Mouse (Mus musculus) forebrain, embryonic 12.5 days (tissue): ENCODE measurements around the gene Dgkq. TPM values are rescaled to one million over a fixed set of nuclear protein-coding genes. Genes with fewer than 3 reads are reported as not detected.
A peak's percentile ranks its signal among the peaks of the same experiment; 100 is the strongest.
"Not testable (repeated sequence)": the region's sequence is repeated elsewhere in the genome, so short reads cannot be mapped to it uniquely, and the experiment has no call there.

Experiments
- ATAC-seq: fragments of 200-750 bp; cut with Nextera tagmentation; 2 replicates; pipeline ENCODE4 v1.8.0; 2017; ENCODE audit warnings: moderate TSS enrichment; ENCODE audit not compliant: low FRiP score
- H3K27ac ChIP-seq: fragments of 300-500 bp; sonication (generic); 2 replicates; pipeline ENCODE4 v1.5.1; 2016; ENCODE audit warnings: mild to moderate bottlenecking
- H3K27me3 ChIP-seq: fragments of 300-500 bp; sonication (generic); 2 replicates; pipeline ENCODE4 v1.6.1; 2016; ENCODE audit warnings: mild to moderate bottlenecking
- H3K36me3 ChIP-seq: fragments of 300-500 bp; sonication (generic); replicated peaks from 2 replicates; pipeline ENCODE4 v1.6.1; 2016; ENCODE audit warnings: mild to moderate bottlenecking
- H3K4me1 ChIP-seq: fragments of 300-500 bp; sonication (generic); 2 replicates; pipeline ENCODE4 v1.6.1; 2016
- H3K4me2 ChIP-seq: fragments of 300-500 bp; sonication (generic); 2 replicates; pipeline ENCODE4 v1.6.1; 2016; ENCODE audit warnings: mild to moderate bottlenecking, moderate library complexity
- H3K4me3 ChIP-seq: fragments of 300-500 bp; sonication (generic); replicated peaks from 2 replicates; pipeline ENCODE4 v1.5.1; 2016; ENCODE audit warnings: mild to moderate bottlenecking
- H3K9ac ChIP-seq: fragments of 300-500 bp; sonication (generic); 2 replicates; pipeline ENCODE4 v1.6.1; 2016; ENCODE audit warnings: mild to moderate bottlenecking
- H3K9me3 ChIP-seq: fragments of 300-500 bp; sonication (generic); 2 replicates; pipeline ENCODE4 v1.6.1; 2016
- WGBS: fragments of 180-500 bp; shearing (Covaris S2); methylation state at CpG from one replicate; pipeline ENCODE4 v1.1.7; 2016; 5-methylcytosine and 5-hydroxymethylcytosine counted together
- polyA plus RNA-seq: library from polyadenylated mRNA; unstranded; fragments of >200 nt; fragmentation: Nextera tagmentation; extraction: Ambion mirVana; gene quantifications from 2 replicates; pipeline ENCODE4 v1.2.1, GENCODE M21; 2016

Gene Dgkq
- polyA plus RNA-seq, 1 experiment from 2014 or later = 20.7 TPM

DNA sequence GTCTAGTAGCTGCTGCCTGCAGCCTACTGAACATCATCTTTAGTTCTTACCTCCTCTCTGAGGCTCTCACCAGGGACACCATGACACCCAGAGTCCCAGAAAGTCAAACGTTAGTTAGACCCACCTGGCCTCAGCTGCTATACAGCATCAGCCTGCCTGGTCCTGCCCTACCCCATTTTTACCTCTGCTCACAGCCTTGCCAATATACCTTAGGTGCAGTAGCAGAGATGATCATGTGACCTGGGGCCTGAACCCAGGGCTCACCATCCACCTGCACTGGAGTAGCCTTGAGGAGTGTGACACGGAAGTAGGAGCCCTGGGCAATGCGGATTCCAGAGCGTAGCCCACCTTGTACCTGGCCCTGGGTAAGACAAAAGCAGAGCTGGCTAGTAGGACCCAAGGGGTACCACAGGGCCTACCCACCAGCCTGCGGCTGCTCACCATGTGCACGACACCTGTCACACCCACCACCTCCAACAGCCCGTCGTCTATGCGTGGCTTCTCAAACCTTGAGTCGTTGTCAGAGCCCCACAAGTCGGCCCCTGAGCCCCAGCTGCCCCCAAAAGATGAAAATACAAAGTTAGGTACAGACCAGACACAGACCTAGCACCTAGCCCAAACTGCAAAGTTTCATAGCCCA is 20.4 kb downstream of the Dgkq start:
- ATAC-seq = no peak
- Histone ChIP-seq H3K27me3 (no peaks in the 10 kb centered on the region), H3K27ac (no peak overlapping the region), H3K4me2 (no peak overlapping the region), H3K36me3 (peaks cover 79% of the 10 kb centered on the region), H3K9me3 (no peaks in the 10 kb centered on the region), H3K9ac (no peak overlapping the region), H3K4me1 (no peaks in the 10 kb centered on the region), H3K4me3 (no peak overlapping the region)
- WGBS = 89% methylated on average over 11 of the region's 11 CpGs

DNA sequence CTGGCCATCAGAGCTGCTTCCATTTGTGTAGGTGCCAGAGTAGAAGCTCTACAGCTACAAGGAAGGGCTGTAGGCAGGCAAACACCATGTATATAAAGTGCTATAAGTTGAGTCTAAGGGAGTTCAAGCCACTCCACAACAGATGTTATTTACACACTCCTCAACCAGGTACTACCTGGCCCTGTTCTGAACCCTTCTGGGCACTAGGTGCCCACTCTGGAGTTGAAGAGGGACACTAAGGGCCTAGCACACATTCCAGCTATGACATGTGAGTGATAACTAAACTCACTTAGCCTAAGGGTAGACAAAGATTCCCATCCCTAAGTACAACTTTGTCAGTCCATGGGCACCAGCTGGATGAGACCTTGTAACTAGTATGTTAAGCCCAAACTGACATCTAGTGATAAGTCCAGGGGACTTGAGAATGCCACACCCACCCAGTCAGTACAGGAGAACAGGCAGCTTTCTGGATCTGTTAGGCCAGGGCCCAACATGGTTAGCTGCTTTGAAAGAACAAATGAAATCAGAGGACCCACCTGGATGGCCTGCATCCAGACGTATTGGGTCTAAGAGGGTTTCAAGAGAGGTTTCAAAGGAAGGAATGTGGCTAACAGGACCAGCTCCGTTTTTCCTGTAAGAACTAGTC is 21.5 kb downstream of the Dgkq start:
- no peak overlapping the region for H3K4me3 ChIP-seq
- WGBS = 87% methylated on average over 2 of the region's 2 CpGs
- H3K4me2 ChIP-seq = no peak overlapping the region
- no peak overlapping the region for H3K27ac ChIP-seq
- no peaks in the 10 kb centered on the region for H3K27me3 ChIP-seq
- H3K9me3 ChIP-seq = no peaks in the 10 kb centered on the region
- no peak overlapping the region for H3K9ac ChIP-seq
- no peak for ATAC-seq
- peaks cover 72% of the 10 kb centered on the region for H3K36me3 ChIP-seq
- no peaks in the 10 kb centered on the region for H3K4me1 ChIP-seq

DNA sequence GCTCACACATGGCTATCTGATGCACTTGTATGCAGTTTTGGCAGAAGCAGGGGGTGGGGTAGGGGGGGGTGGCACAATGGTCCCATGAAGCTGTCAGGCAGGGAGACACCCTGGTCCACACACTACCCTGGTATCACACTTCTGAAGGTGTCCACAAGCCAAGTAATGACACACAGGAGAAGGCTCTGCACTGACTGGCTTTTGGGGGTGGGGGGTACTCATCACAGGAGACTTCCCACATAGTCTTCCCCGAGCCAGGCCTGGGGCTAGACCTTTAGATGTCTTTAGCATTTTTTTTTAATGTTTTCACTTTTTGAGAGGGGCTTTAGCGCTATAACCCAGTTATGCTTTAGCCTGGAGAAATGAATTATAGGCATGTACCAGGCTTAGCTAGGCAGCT is 22.2 kb downstream of the Dgkq start:
- H3K9ac ChIP-seq = no peak overlapping the region
- H3K4me2 ChIP-seq = no peak overlapping the region
- H3K36me3 ChIP-seq = peaks cover 65% of the 10 kb centered on the region
- H3K9me3 ChIP-seq = no peaks in the 10 kb centered on the region
- 84% methylated on average over 2 of the region's 2 CpGs for WGBS
- H3K27me3 ChIP-seq = no peaks in the 10 kb centered on the region
- no peak overlapping the region for H3K27ac ChIP-seq
- H3K4me1 ChIP-seq = no peaks in the 10 kb centered on the region
- no peak overlapping the region for H3K4me3 ChIP-seq
- ATAC-seq = no peak

DNA sequence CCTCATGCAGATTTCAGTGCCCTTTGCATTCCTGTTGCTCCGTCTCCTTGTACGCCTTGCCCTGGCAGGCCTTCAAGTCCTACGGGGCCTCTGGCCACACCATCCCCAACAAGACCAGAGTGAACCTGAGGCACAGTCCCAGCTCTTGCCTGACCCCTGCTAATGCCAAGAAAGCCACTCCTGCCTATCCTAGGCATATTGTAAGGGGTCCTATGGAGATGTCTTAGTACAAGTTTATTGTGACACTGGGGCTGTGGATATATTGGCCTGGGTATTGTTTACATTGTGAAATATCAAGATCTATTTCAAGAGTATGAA is 23.2 kb downstream of the Dgkq start:
- ATAC-seq = no peak
- no peak overlapping the region for H3K4me3 ChIP-seq
- no peaks in the 10 kb centered on the region for H3K9me3 ChIP-seq
- no peak overlapping the region for H3K9ac ChIP-seq
- no peak overlapping the region for H3K27ac ChIP-seq
- no peak overlapping the region for H3K4me2 ChIP-seq
- H3K36me3 ChIP-seq = peaks cover 64% of the 10 kb centered on the region
- 87% methylated on average over 3 of the region's 3 CpGs for WGBS
- H3K4me1 ChIP-seq = no peaks in the 10 kb centered on the region
- no peaks in the 10 kb centered on the region for H3K27me3 ChIP-seq

GRCm38 (mm10) chr5:108645651-108646342 is 23.7 kb downstream of the Dgkq start:
- H3K4me1 ChIP-seq = no peaks in the 10 kb centered on the region
- ATAC-seq = no peak
- H3K27me3 ChIP-seq = no peaks in the 10 kb centered on the region
- peaks cover 59% of the 10 kb centered on the region for H3K36me3 ChIP-seq
- no peak overlapping the region for H3K4me3 ChIP-seq
- H3K4me2 ChIP-seq = no peak overlapping the region
- 95% methylated on average over 9 of the region's 9 CpGs for WGBS
- no peak overlapping the region for H3K27ac ChIP-seq
- H3K9ac ChIP-seq = no peak overlapping the region
- no peaks in the 10 kb centered on the region for H3K9me3 ChIP-seq

DNA sequence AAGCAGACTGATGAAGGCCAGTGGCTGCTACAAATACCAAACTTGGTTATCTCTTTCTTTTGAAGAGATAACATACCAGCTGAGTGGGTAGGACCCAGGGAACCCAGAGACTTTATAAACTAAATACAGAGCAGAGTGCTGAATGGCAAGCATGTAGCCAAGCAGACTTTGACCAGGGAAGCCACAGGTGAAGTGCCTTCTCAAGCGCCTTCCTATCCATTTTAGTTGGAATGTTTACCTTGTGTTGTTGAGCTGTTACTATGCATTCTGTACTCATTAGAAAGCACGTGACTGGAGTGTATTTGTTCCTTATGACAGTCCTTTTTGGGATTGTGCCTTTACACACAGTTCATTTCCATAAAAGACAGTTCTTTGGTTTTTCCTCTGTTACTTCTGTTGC is 25.8 kb downstream of the Dgkq start:
- Histone ChIP-seq H3K4me1 (no peaks in the 10 kb centered on the region), H3K4me2 (no peak overlapping the region), H3K27me3 (no peaks in the 10 kb centered on the region), H3K36me3 (peaks cover 46% of the 10 kb centered on the region), H3K9ac (no peak overlapping the region), H3K4me3 (no peak overlapping the region), H3K9me3 (no peaks in the 10 kb centered on the region), H3K27ac (no peak overlapping the region)
- 88% methylated on average over 2 of the region's 2 CpGs for WGBS
- no peak for ATAC-seq

DNA sequence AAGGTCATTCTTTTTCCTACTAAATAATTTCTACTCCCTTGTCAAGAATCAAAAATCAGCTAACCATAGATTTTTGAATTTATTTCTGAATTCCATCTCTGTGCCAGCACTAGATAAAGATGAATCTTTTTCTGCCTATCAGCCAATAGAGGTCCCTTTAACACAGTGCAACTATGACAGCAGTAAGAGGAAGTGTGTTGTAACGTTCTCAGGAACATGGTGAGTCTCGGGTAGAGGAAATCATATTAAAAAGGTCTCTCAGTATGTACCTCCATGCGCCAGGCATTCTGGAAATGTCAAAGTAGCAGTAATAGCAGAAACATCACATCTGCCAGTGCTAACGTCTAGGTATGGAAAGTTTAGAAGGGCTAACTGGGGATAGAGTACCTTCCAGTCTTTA is 33.3 kb downstream of the Dgkq start:
- 85% methylated on average over 4 of the region's 4 CpGs for WGBS
- H3K9ac ChIP-seq = no peak overlapping the region
- H3K4me3 ChIP-seq = no peak overlapping the region
- H3K9me3 ChIP-seq = no peaks in the 10 kb centered on the region
- no peaks in the 10 kb centered on the region for H3K27me3 ChIP-seq
- H3K4me1 ChIP-seq = no peaks in the 10 kb centered on the region
- no peak overlapping the region for H3K27ac ChIP-seq
- H3K4me2 ChIP-seq = no peak overlapping the region
- ATAC-seq = no peak
- H3K36me3 ChIP-seq = peaks cover 7% of the 10 kb centered on the region; the same call in 1 of the 2 replicates

DNA sequence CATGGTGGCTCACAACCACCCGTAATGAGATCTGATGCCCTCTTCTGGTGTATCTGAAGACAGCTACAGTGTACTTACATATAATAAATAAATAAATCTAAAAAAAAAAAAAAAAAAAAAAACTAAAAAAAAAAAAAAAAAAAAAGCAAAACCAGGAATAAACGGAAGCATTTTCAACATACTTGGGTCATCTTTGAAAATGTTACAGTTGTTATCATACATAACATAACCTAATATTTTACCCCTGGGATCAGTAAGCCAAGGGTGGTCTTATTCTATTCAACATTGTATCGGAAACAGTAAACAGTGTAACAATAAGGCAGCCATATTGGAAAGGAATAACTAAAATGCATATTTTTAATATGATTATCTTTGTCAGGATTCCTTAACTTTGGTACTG is 35.4 kb downstream of the Dgkq start:
- not testable (repeated sequence) for H3K4me1 ChIP-seq, H3K4me2 ChIP-seq, H3K9me3 ChIP-seq, H3K27ac ChIP-seq, H3K27me3 ChIP-seq, H3K9ac ChIP-seq, H3K36me3 ChIP-seq, ATAC-seq, H3K4me3 ChIP-seq
- 81% methylated on average over 3 of the region's 3 CpGs for WGBS

DNA sequence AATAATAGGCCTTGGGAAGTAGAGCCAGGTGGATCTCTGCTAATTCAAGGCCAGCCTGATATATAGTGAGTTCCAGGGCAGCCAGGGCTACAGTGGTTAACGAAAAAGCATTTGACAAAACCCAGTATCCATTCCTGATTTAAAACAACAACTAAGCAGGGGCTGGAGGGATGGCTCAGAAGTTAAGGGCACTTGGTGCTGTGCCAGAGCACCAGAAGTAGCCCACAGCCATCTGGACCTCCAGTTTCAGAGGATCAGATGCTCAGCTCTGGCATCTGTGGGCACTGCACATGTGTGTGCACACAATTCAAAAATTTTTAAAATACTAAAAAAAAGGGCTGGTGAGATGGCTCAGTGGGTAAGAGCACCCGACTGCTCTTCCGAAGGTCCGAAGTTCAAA is 35.8 kb downstream of the Dgkq start:
- H3K4me3 ChIP-seq = no peak overlapping the region
- no peak overlapping the region for H3K4me2 ChIP-seq
- 88% methylated on average over 4 of the region's 4 CpGs for WGBS
- H3K9me3 ChIP-seq = no peaks in the 10 kb centered on the region
- H3K27me3 ChIP-seq = no peaks in the 10 kb centered on the region
- no peak for ATAC-seq
- no peaks in the 10 kb centered on the region; the same call in 1 of the 2 replicates for H3K36me3 ChIP-seq
- H3K4me1 ChIP-seq = peaks cover 11% of the 10 kb centered on the region
- no peak overlapping the region for H3K27ac ChIP-seq
- H3K9ac ChIP-seq = no peak overlapping the region

- ATAC-seq = peak; percentile 97
- WGBS = under 1% methylated on average over 58 of the region's 58 CpGs
These were observed 39.6 kb downstream of the Dgkq start, which contains the start of the genes Gak and Tmem175 for GRCm38 (mm10) chr5:108629634-108630483. Gak (minus strand) TSS chr5:108629755. Tmem175 (plus strand) TSS chr5:108629770.

DNA sequence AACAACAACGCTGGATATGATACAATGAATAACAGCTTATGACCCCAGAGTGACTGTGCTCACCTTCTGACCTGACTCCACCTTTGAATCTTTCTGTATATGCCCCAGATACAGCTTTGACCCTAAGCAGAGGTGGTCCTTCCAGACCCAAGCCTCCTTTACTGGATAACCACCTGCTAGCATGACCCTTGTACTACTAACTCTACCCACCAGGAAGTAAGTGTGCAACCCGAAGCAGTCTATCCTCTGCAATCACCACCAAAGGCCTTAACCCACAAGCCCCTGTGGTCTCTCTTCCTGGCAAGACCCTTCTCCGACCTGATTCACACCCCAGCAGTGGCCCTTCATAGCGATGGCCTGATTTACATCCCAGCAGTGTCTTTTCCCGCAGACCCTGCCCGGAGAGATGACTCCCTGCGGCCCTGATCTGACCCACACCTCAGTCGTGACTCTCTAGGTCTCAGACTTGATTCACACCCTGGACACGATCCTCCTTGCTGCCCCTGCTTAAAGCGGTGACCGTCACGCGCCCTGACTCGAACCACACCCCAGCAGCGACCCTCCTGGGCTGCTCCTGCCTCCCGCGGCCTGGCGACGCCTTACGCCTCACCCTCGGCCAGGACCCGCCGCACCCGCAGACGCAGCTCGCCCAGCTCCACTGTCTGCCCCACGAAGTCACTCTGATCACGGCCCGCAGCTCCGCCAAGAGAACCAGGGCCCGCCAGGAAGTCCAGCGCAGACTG is 40.4 kb downstream of the Dgkq start:
- H3K27ac ChIP-seq = peak overlapping the region; percentile 85
- peak overlapping the region; percentile 65 for H3K4me3 ChIP-seq
- WGBS = 3% methylated on average over 32 of the region's 32 CpGs
- H3K36me3 ChIP-seq = peaks cover 7% of the 10 kb centered on the region
- peaks cover 22% of the 10 kb centered on the region for H3K4me1 ChIP-seq
- ATAC-seq = peak; percentile 83
- H3K27me3 ChIP-seq = no peaks in the 10 kb centered on the region
- H3K9ac ChIP-seq = peak overlapping the region; percentile 77
- peak overlapping the region; percentile 91 for H3K4me2 ChIP-seq
- no peaks in the 10 kb centered on the region for H3K9me3 ChIP-seq

More at GRCm38 (mm10) chr5:108629634-108630483, 39.6 kb downstream of the Dgkq start, which contains the start of the genes Gak and Tmem175:
- H3K4me3 ChIP-seq = peak within 1 kb of the TSS; percentile 65
- peak within 1 kb of the TSS; percentile 77 for H3K9ac ChIP-seq
- H3K27ac ChIP-seq = peak within 1 kb of the TSS; percentile 85
- peak within 1 kb of the TSS; percentile 91 for H3K4me2 ChIP-seq
- no peaks in the 10 kb centered on the region for H3K9me3 ChIP-seq
- H3K36me3 ChIP-seq = no peaks in the 10 kb centered on the region
- H3K4me1 ChIP-seq = peaks cover 22% of the 10 kb centered on the region
- H3K27me3 ChIP-seq = no peaks in the 10 kb centered on the region
